Mouse (Mus musculus) olfactory bulb, adult 2 months (tissue): ENCODE measurements around the gene Hyal3. TPM values are rescaled to one million over a fixed set of nuclear protein-coding genes. Genes with fewer than 3 reads are reported as not detected.

Experiments
- H3K27ac ChIP-seq: fragments of 200-500 bp; 2 replicates; pipeline ENCODE4 v1.5.1; 2012; ENCODE audit warnings: low read depth, low read length; ENCODE audit not compliant: insufficient read depth
- H3K4me1 ChIP-seq: fragments of 200-500 bp; 2 replicates; pipeline ENCODE4 v1.6.1; 2012; ENCODE audit warnings: low read length; ENCODE audit not compliant: control insufficient read depth, insufficient read depth
- H3K4me3 ChIP-seq: fragments of 200-500 bp; 2 replicates; pipeline ENCODE4 v1.5.1; 2012; ENCODE audit warnings: mild to moderate bottlenecking, low read depth, low read length, moderate library complexity; ENCODE audit not compliant: insufficient read depth
- CTCF ChIP-seq: fragments of 200-500 bp; IDR thresholded peaks from 2 replicates; pipeline ENCODE4 v1.5.1; 2012; ENCODE audit warnings: low read depth, mild to moderate bottlenecking, low read length, moderate library complexity; ENCODE audit not compliant: insufficient read depth
- POLR2A ChIP-seq: fragments of 200-500 bp; IDR thresholded peaks from 2 replicates; pipeline ENCODE4 v1.6.1; 2012; ENCODE audit warnings: mild to moderate bottlenecking, low read depth, low read length, moderate library complexity; ENCODE audit not compliant: insufficient read depth
- WGBS: fragments of 180-500 bp; shearing (Covaris S2); methylation state at CpG from one replicate; pipeline ENCODE4 v1.1.7; 2018; 5-methylcytosine and 5-hydroxymethylcytosine counted together
- polyA plus RNA-seq: library from polyadenylated mRNA; stranded (reverse); fragments of >200 nt; gene quantifications from 2 replicates; pipeline ENCODE4 v1.2.4, GENCODE M21; 2012; ENCODE audit warnings: low replicate concordance; ENCODE audit not compliant: missing spikeins, insufficient read depth, insufficient read length

Hyal3 gene
- polyA plus RNA-seq: not detected in 2 replicates

- H3K4me1 ChIP-seq: peaks cover 16% of the 10 kb centered on the region
- peak; percentile 68; the same call in 1 of the 2 replicates for TF ChIP-seq POLR2A
- TF ChIP-seq CTCF: no peak
- under 1% methylated on average over 32 of the region's 32 CpGs for WGBS
- H3K4me3 ChIP-seq: peak within 1 kb of the TSS; percentile 61
- H3K27ac ChIP-seq: peak within 1 kb of the TSS; percentile 40
These were observed at the start of gene Hyal3 for GRCm38 (mm10) chr9:107580501-107581317. Gene Hyal3, plus strand, starts transcription at chr9:107580818.

DNA sequence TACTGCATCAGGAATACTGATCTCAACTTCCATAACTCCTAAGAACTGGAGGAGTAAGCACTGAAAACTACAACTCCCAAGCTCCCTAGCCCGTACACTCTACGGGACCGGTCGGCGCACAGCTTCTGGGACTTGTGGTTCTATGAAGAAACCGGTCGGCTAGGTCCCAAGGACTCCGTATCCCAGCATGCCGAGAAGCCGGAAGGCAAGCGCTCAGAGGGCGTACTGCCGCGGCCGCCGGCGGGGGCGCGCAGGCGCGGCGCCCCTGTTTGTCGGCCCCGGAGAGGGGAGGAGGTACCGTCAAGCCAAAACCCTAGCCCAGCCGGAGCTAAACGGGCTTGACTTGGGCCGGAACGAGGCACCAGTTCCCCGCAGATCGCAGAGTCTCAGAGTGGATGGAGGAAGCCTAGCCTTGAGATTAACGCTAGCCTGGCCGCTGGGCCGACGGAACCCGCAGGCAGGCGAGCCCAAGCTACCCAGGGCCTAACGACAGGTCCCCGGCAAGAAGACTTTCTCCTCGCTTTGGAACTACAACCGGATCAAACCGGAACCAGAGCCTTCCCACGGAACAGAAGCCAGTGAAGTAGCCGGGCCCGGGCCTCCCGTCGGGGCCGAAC lies 46.7 kb upstream of the Hyal3 start, which contains the start of gene Tmem115:
Gene Tmem115 (plus strand): TSS at position 155 of the 617 bp plus-strand sequence.
- Histone ChIP-seq H3K4me3 (peak within 1 kb of the TSS; percentile 78), H3K4me1 (peaks cover 25% of the 10 kb centered on the region), H3K27ac (peak within 1 kb of the TSS; percentile 72; the same call in 1 of the 2 replicates)
- 0 out of 2 replicates have a peak, but pooled peaks have one; percentile 19 for TF ChIP-seq CTCF
- TF ChIP-seq POLR2A: peak; percentile 72
- under 1% methylated on average over 48 of the region's 48 CpGs for WGBS

DNA sequence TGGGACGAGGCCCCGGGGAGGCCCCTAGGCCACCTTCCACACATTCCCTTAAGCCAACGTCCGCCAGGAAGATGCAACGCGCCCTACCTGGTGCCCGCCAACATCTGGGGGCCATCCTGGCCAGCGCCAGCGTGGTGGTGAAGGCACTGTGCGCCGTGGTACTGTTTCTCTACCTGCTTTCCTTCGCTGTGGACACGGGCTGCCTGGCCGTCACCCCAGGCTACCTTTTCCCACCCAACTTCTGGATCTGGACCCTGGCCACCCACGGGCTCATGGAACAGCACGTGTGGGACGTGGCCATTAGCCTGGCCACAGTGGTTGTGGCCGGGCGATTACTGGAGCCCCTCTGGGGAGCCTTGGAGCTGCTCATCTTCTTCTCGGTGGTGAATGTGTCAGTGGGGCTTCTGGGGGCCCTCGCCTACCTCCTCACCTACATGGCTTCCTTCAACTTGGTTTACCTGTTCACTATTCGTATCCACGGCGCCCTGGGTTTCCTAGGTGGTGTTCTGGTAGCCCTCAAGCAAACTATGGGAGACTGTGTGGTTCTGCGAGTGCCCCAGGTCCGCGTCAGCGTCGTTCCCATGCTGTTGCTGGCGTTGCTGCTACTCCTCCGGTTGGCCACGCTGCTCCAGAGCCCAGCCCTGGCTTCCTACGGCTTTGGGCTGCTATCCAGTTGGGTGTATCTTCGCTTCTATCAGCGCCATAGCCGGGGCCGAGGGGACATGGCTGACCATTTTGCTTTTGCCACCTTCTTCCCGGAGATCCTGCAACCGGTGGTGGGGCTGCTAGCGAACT lies 46.0 kb upstream of the Hyal3 start:
- Histone ChIP-seq H3K4me3 (peak overlapping the region; percentile 78), H3K27ac (no peak overlapping the region), H3K4me1 (peaks cover 25% of the 10 kb centered on the region)
- WGBS: under 1% methylated on average over 40 of the region's 40 CpGs
- TF ChIP-seq POLR2A (no peak), CTCF (no peak)

DNA sequence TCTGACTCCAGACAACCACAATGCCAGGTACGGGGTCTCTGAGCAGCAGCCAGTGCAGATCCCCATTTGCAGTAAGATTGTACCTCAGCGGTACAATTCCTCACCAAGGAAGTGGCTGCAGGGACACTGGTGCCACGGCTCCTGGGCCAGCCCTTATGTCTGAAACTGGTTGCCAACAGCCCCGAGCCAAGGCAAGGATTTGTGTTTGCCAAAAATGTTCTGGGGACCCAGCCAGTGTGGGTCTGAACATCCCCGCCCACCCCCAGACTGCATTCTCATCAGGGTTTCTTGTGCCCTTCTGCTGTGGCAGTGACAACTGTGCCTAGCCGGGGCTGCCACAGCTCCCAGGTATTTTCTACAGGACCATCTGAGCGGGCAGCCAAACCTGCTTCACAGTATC lies 42.4 kb upstream of the Hyal3 start:
- TF ChIP-seq POLR2A (no peak), CTCF (no peak)
- no peak overlapping the region for H3K27ac ChIP-seq
- H3K4me3 ChIP-seq: no peak overlapping the region
- H3K4me1 ChIP-seq: peaks cover 34% of the 10 kb centered on the region
- WGBS: 52% methylated on average over 7 of the region's 7 CpGs

DNA sequence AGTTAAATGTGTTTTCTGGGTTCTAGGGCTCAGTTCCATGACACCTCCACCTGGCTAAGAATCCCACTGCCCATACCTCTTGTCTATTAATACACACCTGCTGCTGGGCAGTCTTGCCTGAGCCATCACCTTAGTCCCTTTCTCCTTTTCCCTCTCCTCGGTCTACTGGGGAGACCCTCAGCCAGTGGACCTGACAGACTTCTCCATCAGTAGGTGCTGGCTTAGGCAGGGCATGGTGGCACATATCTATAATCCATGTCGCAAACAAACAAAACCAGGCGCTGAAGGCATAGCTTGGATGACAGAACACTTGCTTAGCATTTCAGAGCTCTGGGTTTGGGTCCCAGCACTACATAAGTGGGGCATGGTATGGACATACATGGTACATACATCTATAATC lies 41.9 kb upstream of the Hyal3 start:
- peaks cover 34% of the 10 kb centered on the region for H3K4me1 ChIP-seq
- no peak for TF ChIP-seq POLR2A
- TF ChIP-seq CTCF: no peak
- 93% methylated on average over 3 of the region's 3 CpGs for WGBS
- no peak overlapping the region for H3K4me3 ChIP-seq
- no peak overlapping the region for H3K27ac ChIP-seq

DNA sequence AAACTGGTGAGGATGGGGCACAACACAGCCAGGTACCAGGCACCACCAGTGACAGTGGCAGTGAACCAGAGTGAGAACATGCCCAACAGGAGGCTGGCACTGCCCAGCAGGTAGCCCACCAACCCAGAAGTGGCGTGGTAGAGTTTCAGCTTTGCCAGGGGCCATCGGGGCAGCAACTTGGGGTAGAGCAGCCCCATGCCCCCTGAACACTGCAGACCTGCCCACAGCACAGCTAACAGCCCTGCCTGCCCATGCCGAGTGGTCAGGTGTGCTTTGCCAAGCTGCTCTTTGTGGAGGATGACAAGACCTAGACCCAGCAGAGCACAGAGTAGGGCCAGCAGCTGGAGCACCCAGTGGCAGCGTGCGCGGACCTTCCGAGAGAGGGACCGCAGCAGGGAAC lies 40.7 kb upstream of the Hyal3 start:
- TF ChIP-seq CTCF: no peak
- no peak for TF ChIP-seq POLR2A
- 93% methylated on average over 8 of the region's 8 CpGs for WGBS
- H3K27ac ChIP-seq: no peak overlapping the region
- H3K4me1 ChIP-seq: peaks cover 35% of the 10 kb centered on the region
- no peak overlapping the region for H3K4me3 ChIP-seq

DNA sequence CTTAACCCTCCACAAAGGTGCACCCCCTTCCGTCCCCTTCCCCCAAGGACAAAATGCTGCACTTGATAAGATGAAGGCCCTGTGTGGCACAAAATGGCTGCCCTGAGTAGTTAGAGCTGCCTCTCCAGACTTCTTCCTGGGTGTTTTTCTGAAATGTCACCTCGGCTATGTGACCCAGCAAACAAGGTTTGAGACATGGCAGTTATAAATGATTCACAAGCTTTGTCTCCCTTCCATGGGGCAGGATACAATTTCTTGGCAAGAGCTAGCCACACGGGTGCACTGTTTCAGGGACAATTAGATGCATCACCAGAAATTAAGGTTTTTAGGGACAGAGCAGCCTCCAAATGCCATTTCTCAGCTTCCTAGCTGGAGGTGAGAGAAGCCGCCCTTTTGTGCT lies 40.2 kb upstream of the Hyal3 start:
- H3K4me1 ChIP-seq: peaks cover 36% of the 10 kb centered on the region
- no peak overlapping the region for H3K27ac ChIP-seq
- H3K4me3 ChIP-seq: no peak overlapping the region
- WGBS: 67% methylated on average over 4 of the region's 4 CpGs
- TF ChIP-seq CTCF (no peak), POLR2A (no peak)

- 36% methylated on average over 10 of the region's 10 CpGs for WGBS
- Histone ChIP-seq H3K4me3 (no peak overlapping the region), H3K4me1 (peaks cover 30% of the 10 kb centered on the region), H3K27ac (no peak overlapping the region)
- TF ChIP-seq CTCF: no peak
- no peak for TF ChIP-seq POLR2A
These were observed 39.6 kb upstream of the Hyal3 start for GRCm38 (mm10) chr9:107541005-107541404.
